Mouse (Mus musculus) hindbrain, embryonic 11.5 days (tissue): ENCODE results near the gene A230072I06Rik. TPM values are rescaled to one million over a fixed set of nuclear protein-coding genes. Genes with fewer than 3 reads are reported as not detected.
A peak's percentile ranks its signal among the peaks of the same experiment; 100 is the strongest.

Source experiments
- ATAC-seq: fragments of 200-750 bp; cut with Nextera tagmentation; 2 replicates; pipeline ENCODE4 v1.8.0; 2017; ENCODE audit warnings: mild to moderate bottlenecking, moderate TSS enrichment, moderate library complexity; ENCODE audit not compliant: low FRiP score
- DNase-seq: peaks from one replicate; pipeline ENCODE4 v3.0.0-alpha.2; 2015; ENCODE audit warnings: low spot score
- H3K27ac ChIP-seq: fragments of 300-500 bp; sonication (generic); 2 replicates; pipeline ENCODE4 v1.5.1; 2014; ENCODE audit warnings: mild to moderate bottlenecking, low read depth, low read length
- H3K27me3 ChIP-seq: fragments of 300-500 bp; sonication (generic); 2 replicates; pipeline ENCODE4 v1.6.1; 2014; ENCODE audit warnings: mild to moderate bottlenecking, low read length, moderate library complexity, mixed read lengths; ENCODE audit not compliant: control insufficient read depth, insufficient read depth
- H3K36me3 ChIP-seq: fragments of 300-500 bp; sonication (generic); 2 replicates; pipeline ENCODE4 v1.6.1; 2014; ENCODE audit warnings: mild to moderate bottlenecking, low read length, moderate library complexity, mixed read lengths; ENCODE audit not compliant: control insufficient read depth, insufficient read depth
- H3K4me1 ChIP-seq: fragments of 300-500 bp; sonication (generic); replicated peaks from 2 replicates; pipeline ENCODE4 v1.6.1; 2014; ENCODE audit warnings: low read length, mixed read lengths; ENCODE audit not compliant: control insufficient read depth, insufficient read depth
- H3K4me2 ChIP-seq: fragments of 300-500 bp; sonication (generic); replicated peaks from 2 replicates; pipeline ENCODE4 v1.6.1; 2014; ENCODE audit warnings: mild to moderate bottlenecking, low read depth, low read length
- H3K4me3 ChIP-seq: fragments of 300-500 bp; sonication (generic); 2 replicates; pipeline ENCODE4 v1.5.1; 2014; ENCODE audit warnings: low read depth, low read length
- H3K9ac ChIP-seq: fragments of 300-500 bp; sonication (generic); 2 replicates; pipeline ENCODE4 v1.6.1; 2014; ENCODE audit warnings: low read depth, low read length
- H3K9me3 ChIP-seq: fragments of 300-500 bp; sonication (generic); 2 replicates; pipeline ENCODE4 v1.6.1; 2016; ENCODE audit warnings: low read length; ENCODE audit not compliant: control insufficient read depth
- WGBS: fragments of 180-500 bp; shearing (Covaris S2); extraction: QIAGEN DNeasy Blood & Tissue Kit; methylation state at CpG from one replicate; pipeline ENCODE4 v1.1.7; 2014; 5-methylcytosine and 5-hydroxymethylcytosine counted together
- polyA plus RNA-seq: library from polyadenylated mRNA; unstranded; fragments of >200 nt; fragmentation: Nextera tagmentation; extraction: Ambion mirVana; gene quantifications from 2 replicates; pipeline ENCODE4 v1.2.1, GENCODE M21; 2014

The A230072I06Rik gene
- polyA plus RNA-seq: not detected in 2 replicates

GRCm38 (mm10) chr8:12278663-12279312, at the start of gene A230072I06Rik:
TSS of gene A230072I06Rik (plus strand) at chr8:12278819.
- Histone ChIP-seq H3K4me2 (no peak within 1 kb of the TSS), H3K27me3 (peaks cover 8% of the 10 kb centered on the region; the same call in 1 of the 2 replicates), H3K9me3 (no peaks in the 10 kb centered on the region), H3K4me3 (no peak within 1 kb of the TSS), H3K4me1 (no peaks in the 10 kb centered on the region), H3K27ac (no peak within 1 kb of the TSS), H3K9ac (no peak within 1 kb of the TSS), H3K36me3 (no peaks in the 10 kb centered on the region)
- ATAC-seq (no peak), DNase-seq (no peak)
- 38% methylated on average over 12 of the region's 12 CpGs for WGBS

GRCm38 (mm10) chr8:12234039-12234438, 44.6 kb upstream of the A230072I06Rik start:
- Histone ChIP-seq H3K4me3 (no peak overlapping the region), H3K27ac (no peak overlapping the region), H3K9ac (no peak overlapping the region), H3K4me2 (no peak overlapping the region), H3K4me1 (no peaks in the 10 kb centered on the region), H3K27me3 (no peaks in the 10 kb centered on the region), H3K36me3 (no peaks in the 10 kb centered on the region), H3K9me3 (no peaks in the 10 kb centered on the region)
- peak; percentile 27 for DNase-seq
- no peak for ATAC-seq
- WGBS: 27% methylated on average over 11 of the region's 11 CpGs

- DNase-seq: no peak
- Histone ChIP-seq H3K4me1 (0 out of 2 replicates have a peak, but pooled peaks cover 3% of the 10 kb centered on the region), H3K27me3 (no peaks in the 10 kb centered on the region), H3K27ac (no peak overlapping the region), H3K36me3 (no peaks in the 10 kb centered on the region), H3K4me3 (no peak overlapping the region), H3K9me3 (no peaks in the 10 kb centered on the region), H3K9ac (no peak overlapping the region), H3K4me2 (no peak overlapping the region)
- WGBS: 75% methylated on average over 7 of the region's 7 CpGs
- no peak for ATAC-seq
Measured at GRCm38 (mm10) chr8:12238775-12239174, 39.8 kb upstream of the A230072I06Rik start.

GRCm38 (mm10) chr8:12240143-12240542, 38.5 kb upstream of the A230072I06Rik start:
- DNase-seq: no peak
- ATAC-seq: no peak
- no peak overlapping the region for H3K9ac ChIP-seq
- H3K27ac ChIP-seq: no peak overlapping the region
- H3K36me3 ChIP-seq: no peaks in the 10 kb centered on the region
- 56% methylated on average over 9 of the region's 9 CpGs for WGBS
- H3K27me3 ChIP-seq: no peaks in the 10 kb centered on the region
- 0 out of 2 replicates have a peak, but pooled peaks cover 3% of the 10 kb centered on the region for H3K4me1 ChIP-seq
- no peak overlapping the region for H3K4me3 ChIP-seq
- H3K4me2 ChIP-seq: no peak overlapping the region
- H3K9me3 ChIP-seq: no peaks in the 10 kb centered on the region

- H3K9me3 ChIP-seq: no peaks in the 10 kb centered on the region
- 91% methylated on average over 1 of the region's 1 CpGs for WGBS
- H3K27me3 ChIP-seq: no peaks in the 10 kb centered on the region
- H3K27ac ChIP-seq: no peak overlapping the region
- H3K4me3 ChIP-seq: no peak overlapping the region
- ATAC-seq (no peak), DNase-seq (no peak)
- H3K4me1 ChIP-seq: 0 out of 2 replicates have a peak, but pooled peaks cover 3% of the 10 kb centered on the region
- no peaks in the 10 kb centered on the region for H3K36me3 ChIP-seq
- no peak overlapping the region for H3K4me2 ChIP-seq
- H3K9ac ChIP-seq: no peak overlapping the region
Measured at GRCm38 (mm10) chr8:12243746-12244145, 34.9 kb upstream of the A230072I06Rik start.

GRCm38 (mm10) chr8:12259890-12260289, 18.7 kb upstream of the A230072I06Rik start:
- 89% methylated on average over 2 of the region's 2 CpGs for WGBS

GRCm38 (mm10) chr8:12260476-12261029, 18.1 kb upstream of the A230072I06Rik start:
- 73% methylated on average over 6 of the region's 6 CpGs for WGBS
- ATAC-seq (no peak), DNase-seq (no peak)
- Histone ChIP-seq H3K4me3 (no peak overlapping the region), H3K4me1 (0 out of 2 replicates have a peak, but pooled peaks cover 4% of the 10 kb centered on the region), H3K27ac (no peak overlapping the region), H3K9me3 (no peaks in the 10 kb centered on the region), H3K4me2 (no peak overlapping the region), H3K9ac (no peak overlapping the region), H3K36me3 (no peaks in the 10 kb centered on the region), H3K27me3 (peaks cover 11% of the 10 kb centered on the region; the same call in 1 of the 2 replicates)

More at GRCm38 (mm10) chr8:12259890-12260289, 18.7 kb upstream of the A230072I06Rik start:
- 0 out of 2 replicates have a peak, but pooled peaks cover 4% of the 10 kb centered on the region for H3K4me1 ChIP-seq
- DNase-seq (no peak), ATAC-seq (no peak)
- H3K4me2 ChIP-seq: no peak overlapping the region
- H3K36me3 ChIP-seq: no peaks in the 10 kb centered on the region
- H3K4me3 ChIP-seq: no peak overlapping the region
- no peaks in the 10 kb centered on the region for H3K9me3 ChIP-seq
- no peak overlapping the region for H3K27ac ChIP-seq
- H3K27me3 ChIP-seq: peaks cover 10% of the 10 kb centered on the region; the same call in 1 of the 2 replicates
- H3K9ac ChIP-seq: no peak overlapping the region

- ATAC-seq: no peak
Measured at GRCm38 (mm10) chr8:12261556-12261955, 17.1 kb upstream of the A230072I06Rik start.

More at GRCm38 (mm10) chr8:12261556-12261955, 17.1 kb upstream of the A230072I06Rik start:
- H3K27me3 ChIP-seq: peaks cover 17% of the 10 kb centered on the region; the same call in 1 of the 2 replicates
- H3K4me2 ChIP-seq: no peak overlapping the region
- H3K4me3 ChIP-seq: no peak overlapping the region
- DNase-seq: peak; percentile 38
- H3K36me3 ChIP-seq: no peaks in the 10 kb centered on the region
- WGBS: 47% methylated on average over 4 of the region's 4 CpGs
- H3K27ac ChIP-seq: no peak overlapping the region
- no peaks in the 10 kb centered on the region for H3K9me3 ChIP-seq
- H3K9ac ChIP-seq: no peak overlapping the region
- H3K4me1 ChIP-seq: 0 out of 2 replicates have a peak, but pooled peaks cover 4% of the 10 kb centered on the region
